Mouse (Mus musculus): ENCODE results near the gene 1700007K13Rik. TPM values are rescaled to one million over a fixed set of nuclear protein-coding genes. Genes with fewer than 3 reads are reported as not detected.

Gene 1700007K13Rik
- polyA plus RNA-seq, 1 experiment: 0.43 TPM

DNA sequence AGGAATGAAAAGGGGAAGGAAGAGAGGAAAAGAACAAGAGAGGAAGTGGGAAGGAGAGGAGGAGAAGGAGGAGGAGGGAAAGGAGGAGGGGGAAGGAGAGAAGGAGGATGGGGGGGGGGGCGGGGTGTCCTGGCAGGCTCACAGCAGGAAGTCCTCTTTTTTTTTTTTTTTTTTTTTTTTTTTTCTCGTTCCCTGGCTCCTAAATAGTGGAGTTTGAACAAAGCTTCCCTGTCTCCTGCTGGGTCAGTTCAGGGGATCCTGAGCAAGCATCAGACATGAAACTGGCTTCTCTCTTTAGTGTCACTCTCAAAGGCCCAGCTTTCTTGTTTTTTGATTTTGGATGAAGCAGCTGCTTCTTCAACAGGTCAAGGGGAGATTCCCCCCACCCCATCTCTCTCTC lies 32.6 kb downstream of the 1700007K13Rik start:
- Histone ChIP-seq H3K36me3 (ENCODE audit: control insufficient read depth, insufficient read depth) (no peaks in the 10 kb centered on the region), H3K4me3 (no peak overlapping the region), H3K79me2 (ENCODE audit: control insufficient read depth, insufficient read depth) (no peaks in the 10 kb centered on the region), H3K4me2 (ENCODE audit: low read depth) (no peak overlapping the region), H3ac (ENCODE audit: control insufficient read depth, insufficient read length) (no peak overlapping the region), H3K27me3 (ENCODE audit: control insufficient read depth, insufficient read depth, insufficient read length) (peaks cover 10% of the 10 kb centered on the region)
- TF ChIP-seq POLR2A (IDR thresholded peaks at IDR 0.05; ENCODE audit: insufficient read length, low read depth) (no peak), SRF (IDR thresholded peaks at IDR 0.05; ENCODE audit: control insufficient read depth, insufficient read length, low read depth) (no peak), TCF3 (IDR thresholded peaks at IDR 0.05; ENCODE audit: insufficient read length, low read depth) (no peak), POLR2AphosphoS2 (IDR thresholded peaks at IDR 0.05; ENCODE audit: insufficient read length, low read depth) (no peak), TCF12 (IDR thresholded peaks at IDR 0.05; ENCODE audit: insufficient read depth, poor library complexity, severe bottlenecking) (no peak), E2F4 (IDR thresholded peaks at IDR 0.05; ENCODE audit: insufficient read depth) (no peak), CEBPB (IDR thresholded peaks at IDR 0.05; ENCODE audit: insufficient read depth, poor library complexity, severe bottlenecking) (no peak), MYOD1 (IDR thresholded peaks at IDR 0.05; ENCODE audit: control insufficient read depth in 1 of 3, insufficient read length in 2 of 3, low read depth in 2 of 3) (no peak), USF1 (IDR thresholded peaks at IDR 0.05; ENCODE audit: low read depth) (no peak), REST (IDR thresholded peaks at IDR 0.05; ENCODE audit: insufficient read depth, insufficient read length) (no peak), MYOG (IDR thresholded peaks at IDR 0.05; ENCODE audit: control insufficient read depth in 1 of 3, insufficient read depth in 1 of 3, insufficient read length in 2 of 3, low read depth in 2 of 3) (no peak), MAX (IDR thresholded peaks at IDR 0.05; ENCODE audit: low read depth) (no peak)

DNA sequence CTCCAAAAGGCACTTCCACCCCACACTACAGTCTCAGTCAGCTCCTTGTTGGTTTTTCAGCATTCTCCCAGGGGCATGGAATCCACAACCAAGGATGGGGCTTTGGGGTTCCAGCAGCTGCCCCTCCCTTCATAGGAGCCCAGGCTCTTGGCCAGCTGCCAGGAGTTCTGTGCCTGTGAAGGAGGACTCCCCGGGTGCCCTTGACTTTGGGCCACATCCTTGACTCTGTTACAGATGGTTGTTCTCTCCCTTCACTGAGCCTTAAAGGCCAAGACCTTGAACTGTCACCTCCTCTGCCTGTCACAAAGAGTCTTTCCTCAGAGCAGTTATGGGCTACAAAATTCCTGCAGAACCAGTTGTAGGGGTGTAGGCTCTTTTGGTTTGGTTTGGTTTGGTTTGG lies 33.3 kb downstream of the 1700007K13Rik start:
- Histone ChIP-seq H3K4me3 (no peak overlapping the region), H3K4me2 (ENCODE audit: low read depth) (no peak overlapping the region), H3ac (ENCODE audit: control insufficient read depth, insufficient read length) (no peak overlapping the region), H3K36me3 (ENCODE audit: control insufficient read depth, insufficient read depth) (no peaks in the 10 kb centered on the region), H3K27me3 (ENCODE audit: control insufficient read depth, insufficient read depth, insufficient read length) (peaks cover 10% of the 10 kb centered on the region), H3K79me2 (ENCODE audit: control insufficient read depth, insufficient read depth) (no peaks in the 10 kb centered on the region)
- no peak for TF ChIP-seq MYOD1 (IDR thresholded peaks at IDR 0.05; ENCODE audit: control insufficient read depth in 1 of 3, insufficient read length in 2 of 3, low read depth in 2 of 3)
- TF ChIP-seq E2F4 (IDR thresholded peaks at IDR 0.05; ENCODE audit: insufficient read depth): no peak
- no peak for TF ChIP-seq CEBPB (IDR thresholded peaks at IDR 0.05; ENCODE audit: insufficient read depth, poor library complexity, severe bottlenecking)
- no peak for TF ChIP-seq TCF12 (IDR thresholded peaks at IDR 0.05; ENCODE audit: insufficient read depth, poor library complexity, severe bottlenecking)
- no peak for TF ChIP-seq SRF (IDR thresholded peaks at IDR 0.05; ENCODE audit: control insufficient read depth, insufficient read length, low read depth)

DNA sequence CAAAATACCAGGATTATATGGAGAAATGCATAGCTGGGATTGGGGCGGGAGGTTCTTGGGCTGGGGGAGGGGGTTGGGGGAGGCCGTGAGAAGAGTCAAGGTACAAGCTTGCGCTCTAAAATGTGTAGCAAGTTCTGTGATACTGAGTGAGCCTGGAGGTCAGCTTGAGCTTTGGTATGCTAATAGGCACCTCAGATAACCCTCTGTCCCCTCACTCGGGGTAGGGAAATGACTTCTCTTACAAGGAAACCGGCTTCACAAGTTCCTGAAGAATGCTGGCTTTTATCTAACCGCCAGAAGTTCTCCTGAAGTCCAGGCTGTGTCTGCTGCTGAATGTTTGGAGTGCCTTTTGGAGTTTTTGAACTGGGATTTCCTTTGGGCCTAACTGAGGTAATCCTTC lies 35.3 kb downstream of the 1700007K13Rik start:
- no peaks in the 10 kb centered on the region for H3K36me3 ChIP-seq (ENCODE audit: control insufficient read depth, insufficient read depth)
- no peaks in the 10 kb centered on the region for H3K79me2 ChIP-seq (ENCODE audit: control insufficient read depth, insufficient read depth)
- no peak overlapping the region for H3ac ChIP-seq (ENCODE audit: control insufficient read depth, insufficient read length)
- H3K27me3 ChIP-seq (ENCODE audit: control insufficient read depth, insufficient read depth, insufficient read length): peaks cover 20% of the 10 kb centered on the region
- TF ChIP-seq TCF12 (IDR thresholded peaks at IDR 0.05; ENCODE audit: insufficient read depth, poor library complexity, severe bottlenecking) (no peak), MYOG (IDR thresholded peaks at IDR 0.05; ENCODE audit: control insufficient read depth in 1 of 3, insufficient read depth in 1 of 3, insufficient read length in 2 of 3, low read depth in 2 of 3) (no peak), MYOD1 (IDR thresholded peaks at IDR 0.05; ENCODE audit: control insufficient read depth in 1 of 3, insufficient read length in 2 of 3, low read depth in 2 of 3) (no peak), USF1 (IDR thresholded peaks at IDR 0.05; ENCODE audit: low read depth) (no peak), CEBPB (IDR thresholded peaks at IDR 0.05; ENCODE audit: insufficient read depth, poor library complexity, severe bottlenecking) (no peak), SRF (IDR thresholded peaks at IDR 0.05; ENCODE audit: control insufficient read depth, insufficient read length, low read depth) (no peak), TCF3 (IDR thresholded peaks at IDR 0.05; ENCODE audit: insufficient read length, low read depth) (no peak), POLR2AphosphoS2 (IDR thresholded peaks at IDR 0.05; ENCODE audit: insufficient read length, low read depth) (no peak), E2F4 (IDR thresholded peaks at IDR 0.05; ENCODE audit: insufficient read depth) (no peak), POLR2A (IDR thresholded peaks at IDR 0.05; ENCODE audit: insufficient read length, low read depth) (no peak), REST (IDR thresholded peaks at IDR 0.05; ENCODE audit: insufficient read depth, insufficient read length) (no peak), MAX (IDR thresholded peaks at IDR 0.05; ENCODE audit: low read depth) (no peak)
- H3K4me3 ChIP-seq: no peak overlapping the region
- H3K4me2 ChIP-seq (ENCODE audit: low read depth): no peak overlapping the region

DNA sequence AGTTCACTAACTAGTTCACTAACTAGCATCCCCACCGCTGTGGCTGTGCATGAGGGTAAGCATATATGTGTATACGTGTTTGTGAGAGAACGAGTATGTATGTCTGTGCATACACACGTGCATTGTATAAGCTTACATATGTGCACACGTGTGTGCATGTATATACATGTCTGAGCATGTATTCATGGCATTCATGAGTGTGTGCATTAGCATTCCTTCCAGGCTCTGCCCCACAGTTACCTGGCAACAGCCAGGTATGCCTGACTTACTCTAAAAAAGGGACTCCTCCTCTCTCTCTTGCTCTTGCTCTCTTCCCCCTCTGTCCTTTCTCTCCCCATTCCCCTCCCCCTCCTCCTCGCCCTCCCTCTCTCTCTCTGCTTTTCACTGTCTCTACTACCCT lies 38.9 kb downstream of the 1700007K13Rik start:
- Histone ChIP-seq H3K4me2 (ENCODE audit: low read depth) (no peak overlapping the region), H3K79me2 (ENCODE audit: control insufficient read depth, insufficient read depth) (no peaks in the 10 kb centered on the region), H3K4me3 (no peak overlapping the region), H3K36me3 (ENCODE audit: control insufficient read depth, insufficient read depth) (no peaks in the 10 kb centered on the region), H3K27me3 (ENCODE audit: control insufficient read depth, insufficient read depth, insufficient read length) (peaks cover 33% of the 10 kb centered on the region), H3ac (ENCODE audit: control insufficient read depth, insufficient read length) (no peak overlapping the region)
- TF ChIP-seq MYOD1 (IDR thresholded peaks at IDR 0.05; ENCODE audit: control insufficient read depth in 1 of 3, insufficient read length in 2 of 3, low read depth in 2 of 3) (no peak), MAX (IDR thresholded peaks at IDR 0.05; ENCODE audit: low read depth) (no peak), SRF (IDR thresholded peaks at IDR 0.05; ENCODE audit: control insufficient read depth, insufficient read length, low read depth) (no peak), TCF12 (IDR thresholded peaks at IDR 0.05; ENCODE audit: insufficient read depth, poor library complexity, severe bottlenecking) (no peak), MYOG (IDR thresholded peaks at IDR 0.05; ENCODE audit: control insufficient read depth in 1 of 3, insufficient read depth in 1 of 3, insufficient read length in 2 of 3, low read depth in 2 of 3) (no peak), E2F4 (IDR thresholded peaks at IDR 0.05; ENCODE audit: insufficient read depth) (no peak), TCF3 (IDR thresholded peaks at IDR 0.05; ENCODE audit: insufficient read length, low read depth) (no peak), CEBPB (IDR thresholded peaks at IDR 0.05; ENCODE audit: insufficient read depth, poor library complexity, severe bottlenecking) (no peak), USF1 (IDR thresholded peaks at IDR 0.05; ENCODE audit: low read depth) (no peak), POLR2A (IDR thresholded peaks at IDR 0.05; ENCODE audit: insufficient read length, low read depth) (no peak), POLR2AphosphoS2 (IDR thresholded peaks at IDR 0.05; ENCODE audit: insufficient read length, low read depth) (no peak), REST (IDR thresholded peaks at IDR 0.05; ENCODE audit: insufficient read depth, insufficient read length) (no peak)

DNA sequence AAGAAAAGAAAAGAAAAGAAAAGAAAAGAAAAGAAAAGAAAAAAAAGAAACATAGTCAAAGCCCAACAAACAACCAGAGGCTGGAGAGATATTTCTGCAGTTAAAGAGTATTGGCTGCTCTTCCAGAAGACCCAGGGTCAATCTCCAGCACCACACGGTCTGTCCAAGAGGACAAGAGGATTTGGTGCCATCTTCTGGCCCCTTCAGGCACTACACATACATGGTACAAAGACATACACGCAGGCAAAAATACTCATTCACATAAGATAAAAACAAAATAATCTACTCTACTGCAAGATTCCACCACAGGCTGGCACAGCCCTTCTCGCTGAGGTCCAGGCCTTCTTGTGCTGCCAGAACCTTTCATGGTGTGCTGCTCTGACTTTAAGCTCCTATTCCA lies 43.0 kb downstream of the 1700007K13Rik start:
- Histone ChIP-seq H3K4me2 (ENCODE audit: low read depth) (no peak overlapping the region), H3K27me3 (ENCODE audit: control insufficient read depth, insufficient read depth, insufficient read length) (peaks cover 24% of the 10 kb centered on the region), H3ac (ENCODE audit: control insufficient read depth, insufficient read length) (no peak overlapping the region), H3K79me2 (ENCODE audit: control insufficient read depth, insufficient read depth) (no peaks in the 10 kb centered on the region), H3K36me3 (ENCODE audit: control insufficient read depth, insufficient read depth) (no peaks in the 10 kb centered on the region), H3K4me3 (no peak overlapping the region)
- no peak for TF ChIP-seq REST (IDR thresholded peaks at IDR 0.05; ENCODE audit: insufficient read depth, insufficient read length)
- TF ChIP-seq CEBPB (IDR thresholded peaks at IDR 0.05; ENCODE audit: insufficient read depth, poor library complexity, severe bottlenecking): no peak
- no peak for TF ChIP-seq MYOG (IDR thresholded peaks at IDR 0.05; ENCODE audit: control insufficient read depth in 1 of 3, insufficient read depth in 1 of 3, insufficient read length in 2 of 3, low read depth in 2 of 3)
- no peak for TF ChIP-seq TCF12 (IDR thresholded peaks at IDR 0.05; ENCODE audit: insufficient read depth, poor library complexity, severe bottlenecking)
- no peak for TF ChIP-seq SRF (IDR thresholded peaks at IDR 0.05; ENCODE audit: control insufficient read depth, insufficient read length, low read depth)
- no peak for TF ChIP-seq E2F4 (IDR thresholded peaks at IDR 0.05; ENCODE audit: insufficient read depth)
- no peak for TF ChIP-seq USF1 (IDR thresholded peaks at IDR 0.05; ENCODE audit: low read depth)
- TF ChIP-seq POLR2AphosphoS2 (IDR thresholded peaks at IDR 0.05; ENCODE audit: insufficient read length, low read depth): no peak
- no peak for TF ChIP-seq MAX (IDR thresholded peaks at IDR 0.05; ENCODE audit: low read depth)
- no peak for TF ChIP-seq POLR2A (IDR thresholded peaks at IDR 0.05; ENCODE audit: insufficient read length, low read depth)
- no peak for TF ChIP-seq MYOD1 (IDR thresholded peaks at IDR 0.05; ENCODE audit: control insufficient read depth in 1 of 3, insufficient read length in 2 of 3, low read depth in 2 of 3)
